ENCODE assay signal across 8 mouse cellular contexts in genomic region chr11:116332232-116332982, GRCm38 (mm10). TPM values are rescaled to one million over a fixed set of nuclear protein-coding genes. Genes with fewer than 3 reads are reported as not detected.
DNase-seq lines count a peak whose midpoint lies in the region; ATAC-seq and TF ChIP-seq lines count a peak whose summit lies in the region.

No protein-coding gene starts in this region.

- H3K9ac ChIP-seq in stomach, postnatal 0 days (ENCODE audit: low read length): no peak overlapping the region

- WGBS in limb, embryonic 10.5 days: 49% methylated on average over 19 of the region's 19 CpGs
- 44% methylated on average over 19 of the region's 19 CpGs for WGBS in stomach, postnatal 0 days

- H3K4me1 ChIP-seq in testis, adult 2 months (ENCODE audit: control insufficient read depth, insufficient read depth, low read length): peaks cover 17% of the 10 kb centered on the region
- peaks cover 76% of the 10 kb centered on the region for H3K4me1 ChIP-seq in limb, embryonic 10.5 days
- H3K4me1 ChIP-seq in stomach, postnatal 0 days (replicated peaks; ENCODE audit: control insufficient read depth, insufficient read depth): peaks cover 2% of the 10 kb centered on the region; the same call in 1 of the 2 replicates

- no peak for ATAC-seq in cerebellum, adult (ENCODE audit: insufficient number of reproducible peaks, low FRiP score, low TSS enrichment)
- ATAC-seq in stomach, postnatal 0 days (ENCODE audit: low FRiP score, low TSS enrichment): peak; percentile 23; the same call in 1 of the 2 replicates

- H3K36me3 ChIP-seq in testis, adult 2 months (ENCODE audit: control insufficient read depth, insufficient read depth, low read length): no peaks in the 10 kb centered on the region
- H3K36me3 ChIP-seq in limb, embryonic 10.5 days: no peaks in the 10 kb centered on the region
- no peaks in the 10 kb centered on the region for H3K36me3 ChIP-seq in stomach, postnatal 0 days (ENCODE audit: control insufficient read depth, insufficient read depth, low read length)

- peak; percentile 25 to 39 for DNase-seq in cerebellum, adult 18-20 months
- no peak for DNase-seq in testis, postnatal 14 days (ENCODE audit: low spot score)
- DNase-seq in limb, embryonic 10.5 days (ENCODE audit: low spot score): no peak
- DNase-seq in stomach, postnatal 0 days (ENCODE audit: low spot score): peak; percentile 54
- DNase-seq in thymus, postnatal 0 days (ENCODE audit: low spot score): no peak
- no peak for DNase-seq in spleen, adult 12 weeks (ENCODE audit: low spot score)

- no peak overlapping the region for H3K4me2 ChIP-seq in stomach, postnatal 0 days (replicated peaks; ENCODE audit: low read depth)

- H3K27ac ChIP-seq in testis, adult 2 months (ENCODE audit: control insufficient read depth, insufficient read depth, low read depth, low read length): no peak overlapping the region
- 0 out of 2 replicates have a peak overlapping the region, but pooled peaks have one; percentile 1 for H3K27ac ChIP-seq in limb, embryonic 10.5 days
- H3K27ac ChIP-seq in stomach, postnatal 0 days (replicated peaks): no peak overlapping the region

- no peak for TF ChIP-seq POLR2A in testis, adult 2 months (IDR thresholded peaks at IDR 0.05; ENCODE audit: control insufficient read depth, low read depth, low read length)

- TF ChIP-seq CTCF in testis, adult 2 months (IDR thresholded peaks at IDR 0.05; ENCODE audit: control insufficient read depth, insufficient read depth, insufficient replicate concordance, low read depth, low read length): no peak
- no peak for TF ChIP-seq CTCF in stomach, postnatal 0 days (IDR thresholded peaks at IDR 0.05; ENCODE audit: low read depth)

- peak overlapping the region; percentile 88 for H3K4me3 ChIP-seq in testis, adult 2 months (ENCODE audit: control insufficient read depth, low read depth, low read length)
- no peak overlapping the region for H3K4me3 ChIP-seq in limb, embryonic 10.5 days
- no peak overlapping the region for H3K4me3 ChIP-seq in stomach, postnatal 0 days (ENCODE audit: low read depth, low read length)

- TF ChIP-seq EP300 in stomach, postnatal 0 days (optimal IDR thresholded peaks at IDR 0.05): no peak

- no peaks in the 10 kb centered on the region for H3K9me3 ChIP-seq in limb, embryonic 10.5 days (replicated peaks)
- H3K9me3 ChIP-seq in stomach, postnatal 0 days (ENCODE audit: control insufficient read depth, low read length): no peaks in the 10 kb centered on the region

- H3K27me3 ChIP-seq in testis, adult 2 months (ENCODE audit: control insufficient read depth, insufficient read depth, low read length): no peaks in the 10 kb centered on the region
- H3K27me3 ChIP-seq in limb, embryonic 10.5 days (ENCODE audit: low read depth, poor library complexity, severe bottlenecking): peaks cover 63% of the 10 kb centered on the region
- H3K27me3 ChIP-seq in stomach, postnatal 0 days (ENCODE audit: control insufficient read depth, insufficient read depth, low read length): peaks cover 4% of the 10 kb centered on the region; the same call in 1 of the 2 replicates

RNA-seq across cellular contexts. Expression of gene Foxj1, which starts 2.8 kb away (rescaled TPM):
- polyA plus RNA-seq in testis, adult 2 months (2012; rRNA removed): 75.5 and 97.6 TPM in 2 replicates
- polyA plus RNA-seq in limb, embryonic 10.5 days (2016; fragmentation: Nextera tagmentation; extraction: Ambion mirVana): 0.68 and 1.5 TPM in 2 replicates
- 0.19 and 0.40 TPM in 2 replicates for polyA plus RNA-seq in stomach, postnatal 0 days (2015; fragmentation: Nextera tagmentation; extraction: Ambion mirVana)
- polyA plus RNA-seq in thymus, postnatal 0 days (2015; fragmentation: Nextera tagmentation; extraction: Ambion mirVana): 1.3 and 1.5 TPM in 2 replicates

RNA-seq across cellular contexts. Expression of gene Exoc7, which starts 25.4 kb away (rescaled TPM):
- 40.3 and 45.3 TPM in 2 replicates for polyA plus RNA-seq in testis, adult 2 months (2012; rRNA removed)
- 55.1 and 64.8 TPM in 2 replicates for polyA plus RNA-seq in limb, embryonic 10.5 days (2016; fragmentation: Nextera tagmentation; extraction: Ambion mirVana)
- polyA plus RNA-seq in stomach, postnatal 0 days (2015; fragmentation: Nextera tagmentation; extraction: Ambion mirVana): 42.3 and 43.9 TPM in 2 replicates
- polyA plus RNA-seq in thymus, postnatal 0 days (2015; fragmentation: Nextera tagmentation; extraction: Ambion mirVana): 73.0 and 74.5 TPM in 2 replicates

RNA-seq across cellular contexts. Expression of gene Galr2, which starts 51.7 kb away (rescaled TPM):
- polyA plus RNA-seq in testis, adult 2 months (2012; rRNA removed): 0.59 and 0.78 TPM in 2 replicates
- 0.11 TPM in 1 of 2 replicates, not detected in the other for polyA plus RNA-seq in limb, embryonic 10.5 days (2016; fragmentation: Nextera tagmentation; extraction: Ambion mirVana)
- polyA plus RNA-seq in stomach, postnatal 0 days (2015; fragmentation: Nextera tagmentation; extraction: Ambion mirVana): 0.68 and 0.76 TPM in 2 replicates
- 0.49 and 0.59 TPM in 2 replicates for polyA plus RNA-seq in thymus, postnatal 0 days (2015; fragmentation: Nextera tagmentation; extraction: Ambion mirVana)

RNA-seq across cellular contexts. Expression of gene Srp68, which starts 58.4 kb away (rescaled TPM):
- polyA plus RNA-seq in testis, adult 2 months (2012; rRNA removed): 49.3 and 49.9 TPM in 2 replicates
- polyA plus RNA-seq in limb, embryonic 10.5 days (2016; fragmentation: Nextera tagmentation; extraction: Ambion mirVana): 121 and 123 TPM in 2 replicates
- 52.6 and 53.0 TPM in 2 replicates for polyA plus RNA-seq in stomach, postnatal 0 days (2015; fragmentation: Nextera tagmentation; extraction: Ambion mirVana)
- polyA plus RNA-seq in thymus, postnatal 0 days (2015; fragmentation: Nextera tagmentation; extraction: Ambion mirVana): 86.4 and 89.0 TPM in 2 replicates

Comparison
In these comparisons a context has a peak if more than half of its experiments do, and no peak if none do; other contexts are left out.
1. DNase-seq: peak in cerebellum, adult 18-20 months (2 of 2) and stomach, postnatal 0 days (single experiment); none in testis, postnatal 14 days (single experiment), limb, embryonic 10.5 days (single experiment), thymus, postnatal 0 days (single experiment) and spleen, adult 12 weeks (single experiment).
2. RNA of gene Foxj1, which starts 2.8 kb away (polyA plus RNA-seq): 75.5 to 97.6 TPM in testis, adult 2 months; 1.3 to 1.5 TPM in thymus, postnatal 0 days, 0.68 to 1.5 TPM in limb, embryonic 10.5 days and 0.19 to 0.40 TPM in stomach, postnatal 0 days; every median in the first group is over 10 times any median in the second.